Mouse (Mus musculus) forebrain, embryonic 14.5 days (tissue): ENCODE data around the gene Diaph2. TPM values are rescaled to one million over a fixed set of nuclear protein-coding genes. Genes with fewer than 3 reads are reported as not detected.

ENCODE experiments used
- ATAC-seq: fragments of 200-750 bp; cut with Nextera tagmentation; 2 replicates; pipeline ENCODE4 v1.8.0; 2017; ENCODE audit warnings: mild to moderate bottlenecking, moderate library complexity
- DNase-seq: peaks from one replicate; pipeline ENCODE4 v3.0.0-alpha.2; 2015; ENCODE audit warnings: low spot score
- H3K27ac ChIP-seq: fragments of 300-500 bp; sonication (generic); 2 replicates; pipeline ENCODE4 v1.5.1; 2014; ENCODE audit warnings: low read depth, mild to moderate bottlenecking, control low read depth, low read length, moderate library complexity
- H3K27me3 ChIP-seq: fragments of 300-500 bp; sonication (generic); replicated peaks from 2 replicates; pipeline ENCODE4 v1.6.1; 2014; ENCODE audit warnings: low read length, control low read depth, mixed read lengths; ENCODE audit not compliant: control insufficient read depth, insufficient read depth
- H3K36me3 ChIP-seq: fragments of 300-500 bp; sonication (generic); 2 replicates; pipeline ENCODE4 v1.6.1; 2014; ENCODE audit warnings: low read length, control low read depth; ENCODE audit not compliant: control insufficient read depth, insufficient read depth
- H3K4me1 ChIP-seq: fragments of 300-500 bp; sonication (generic); 2 replicates; pipeline ENCODE4 v1.6.1; 2014; ENCODE audit warnings: antibody characterized with exemption, low read length, control low read depth; ENCODE audit not compliant: control insufficient read depth, insufficient read depth
- H3K4me2 ChIP-seq: fragments of 300-500 bp; sonication (generic); 2 replicates; pipeline ENCODE4 v1.6.1; 2014; ENCODE audit warnings: mild to moderate bottlenecking, control low read depth, low read length
- H3K4me3 ChIP-seq: fragments of 300-500 bp; sonication (generic); 2 replicates; pipeline ENCODE4 v1.5.1; 2014; ENCODE audit warnings: low read depth, low read length, control low read depth
- H3K9ac ChIP-seq: fragments of 300-500 bp; sonication (generic); 2 replicates; pipeline ENCODE4 v1.6.1; 2014; ENCODE audit warnings: mild to moderate bottlenecking, low read length, control low read depth, moderate library complexity
- H3K9me3 ChIP-seq: fragments of 300-500 bp; sonication (generic); replicated peaks from 2 replicates; pipeline ENCODE4 v1.6.1; 2016; ENCODE audit warnings: low read length, control low read depth, mixed read lengths; ENCODE audit not compliant: control insufficient read depth
- WGBS: fragments of 180-500 bp; shearing (Covaris S2); extraction: QIAGEN DNeasy Blood & Tissue Kit; methylation state at CpG from one replicate; pipeline ENCODE4 v1.1.7; 2014; 5-methylcytosine and 5-hydroxymethylcytosine counted together
- polyA plus RNA-seq: library from polyadenylated mRNA; unstranded; fragments of >200 nt; fragmentation: Nextera tagmentation; extraction: Ambion mirVana; gene quantifications from 2 replicates; pipeline ENCODE4 v1.2.1, GENCODE M21; 2014

The Diaph2 gene
- polyA plus RNA-seq: 3.4 and 4.6 TPM in 2 replicates

DNA sequence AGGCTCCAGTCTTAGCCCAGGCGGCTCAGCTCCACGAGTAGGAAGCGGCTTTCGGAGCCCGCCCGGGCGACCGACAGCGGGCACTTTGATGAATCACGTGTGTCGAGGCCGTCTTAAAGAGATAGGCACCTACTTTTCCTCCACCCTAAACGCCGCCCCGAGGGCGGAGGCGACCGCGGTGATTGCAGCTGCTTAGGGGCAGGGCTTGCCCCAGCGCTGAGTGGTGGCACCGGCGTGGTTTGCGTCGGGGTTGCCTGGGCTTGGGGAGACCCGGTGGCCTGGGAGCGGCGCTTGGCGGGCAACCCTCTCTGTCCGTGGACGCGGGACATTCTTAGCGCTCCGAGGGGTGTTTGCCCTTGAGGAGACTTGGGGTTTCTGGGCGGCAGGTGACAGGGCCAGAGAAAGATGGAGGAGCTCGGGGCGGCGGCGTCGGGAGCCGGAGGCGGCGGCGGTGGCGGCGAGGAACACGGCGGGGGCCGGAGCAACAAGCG, at the start of gene Diaph2:
Diaph2 (plus strand) TSS at position 172 of the 491 bp plus-strand sequence.
- Histone ChIP-seq H3K4me3 (peak within 1 kb of the TSS; percentile 48), H3K36me3 (no peaks in the 10 kb centered on the region), H3K27me3 (no peaks in the 10 kb centered on the region), H3K4me1 (no peaks in the 10 kb centered on the region), H3K4me2 (peak within 1 kb of the TSS; percentile 48), H3K9me3 (no peaks in the 10 kb centered on the region), H3K9ac (peak within 1 kb of the TSS; percentile 69), H3K27ac (peak within 1 kb of the TSS; percentile 39; the same call in 1 of the 2 replicates)
- DNase-seq (peak; percentile 77), ATAC-seq (peak; percentile 96)
- WGBS: 32% methylated on average over 49 of the region's 49 CpGs

DNA sequence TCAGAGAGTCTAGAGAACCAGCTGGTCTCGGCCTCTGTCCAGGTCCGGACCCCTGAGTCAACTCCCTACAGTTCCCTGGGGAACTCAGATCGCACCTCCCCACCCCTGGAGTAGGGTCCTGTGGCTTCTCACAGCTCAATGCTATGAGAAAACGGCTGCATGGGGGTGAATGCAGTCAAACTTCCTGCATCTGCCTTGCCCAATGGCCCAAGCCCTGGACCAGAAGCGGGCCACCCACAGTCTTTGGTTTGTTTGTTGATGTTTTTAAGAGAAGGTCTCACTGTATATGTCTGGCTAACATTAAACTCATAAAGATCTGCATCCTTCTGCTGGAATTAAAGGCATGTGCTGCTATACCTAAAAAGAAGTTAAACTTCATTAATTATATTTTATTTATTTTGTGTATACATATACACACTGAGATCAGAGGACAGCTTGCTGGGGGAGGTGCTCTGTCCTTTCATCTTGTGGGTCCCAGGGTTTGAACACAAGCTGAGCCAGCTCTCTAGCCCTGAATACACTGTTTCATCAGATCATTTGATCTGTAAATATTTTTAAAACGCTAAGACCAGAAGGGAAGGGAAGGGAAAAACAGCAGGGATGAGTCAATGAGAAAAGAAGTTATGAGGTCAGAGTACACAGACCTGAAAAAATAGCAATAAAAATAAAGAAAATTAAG, 47.8 kb upstream of the Diaph2 start:
- no peak overlapping the region for H3K9ac ChIP-seq
- no peaks in the 10 kb centered on the region for H3K27me3 ChIP-seq
- H3K4me1 ChIP-seq: no peaks in the 10 kb centered on the region
- no peaks in the 10 kb centered on the region for H3K36me3 ChIP-seq
- no peak overlapping the region for H3K4me2 ChIP-seq
- H3K4me3 ChIP-seq: no peak overlapping the region
- DNase-seq: no peak
- no peak overlapping the region for H3K27ac ChIP-seq
- H3K9me3 ChIP-seq: no peaks in the 10 kb centered on the region
- ATAC-seq: no peak
- 70% methylated on average over 6 of the region's 6 CpGs for WGBS

DNA sequence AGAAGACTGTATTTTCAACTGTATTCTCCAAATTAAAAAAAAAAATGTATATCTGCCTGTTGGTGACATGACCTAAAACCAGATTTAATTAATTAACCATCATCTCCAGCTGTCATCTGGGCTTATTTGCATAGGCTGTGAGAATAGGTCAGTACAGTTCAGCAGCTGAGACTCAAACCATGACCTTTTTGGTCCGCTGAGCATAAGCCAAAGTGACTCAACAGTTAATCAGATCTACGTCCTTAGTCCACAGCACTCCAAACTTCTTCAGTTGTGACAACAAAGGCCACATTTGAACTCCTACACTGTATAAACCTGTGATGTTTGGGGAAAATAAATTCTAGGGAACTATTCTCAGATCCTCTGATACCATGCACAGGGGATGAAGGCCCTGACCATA, 39.9 kb upstream of the Diaph2 start:
- no peak for DNase-seq
- WGBS: 70% methylated on average over 2 of the region's 2 CpGs
- Histone ChIP-seq H3K27ac (no peak overlapping the region), H3K4me2 (no peak overlapping the region), H3K4me3 (no peak overlapping the region), H3K9me3 (no peaks in the 10 kb centered on the region), H3K27me3 (no peaks in the 10 kb centered on the region), H3K4me1 (no peaks in the 10 kb centered on the region), H3K36me3 (no peaks in the 10 kb centered on the region), H3K9ac (no peak overlapping the region)
- no peak for ATAC-seq

DNA sequence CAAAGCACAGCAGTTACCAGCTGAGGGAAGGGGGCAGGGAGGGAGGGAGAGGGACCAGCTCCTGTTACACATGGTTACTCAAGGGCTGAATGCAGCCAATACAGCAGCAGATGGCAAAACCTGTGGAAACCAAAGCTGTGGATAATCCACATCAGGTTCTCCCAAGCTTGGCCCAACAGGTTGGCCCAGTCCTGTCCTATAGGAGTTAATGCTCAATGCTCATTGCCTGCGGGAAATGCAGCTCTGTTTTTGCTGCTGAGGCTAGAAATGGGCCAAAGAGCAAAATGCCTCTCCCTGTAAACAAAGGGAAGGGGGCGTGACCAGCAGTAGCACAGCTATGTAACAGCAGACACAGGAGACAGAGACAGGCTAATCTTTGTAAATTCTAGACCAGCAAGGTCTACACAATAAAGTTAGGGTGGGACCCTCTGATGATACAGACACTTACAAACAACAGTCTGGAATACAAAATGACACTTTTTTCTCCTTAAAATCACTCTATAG, 20.8 kb upstream of the Diaph2 start:
- Histone ChIP-seq H3K27ac (no peak overlapping the region), H3K9ac (no peak overlapping the region), H3K4me2 (no peak overlapping the region), H3K4me3 (no peak overlapping the region), H3K9me3 (no peaks in the 10 kb centered on the region), H3K27me3 (no peaks in the 10 kb centered on the region), H3K36me3 (no peaks in the 10 kb centered on the region), H3K4me1 (no peaks in the 10 kb centered on the region)
- DNase-seq (no peak), ATAC-seq (no peak)
- 35% methylated on average over 2 of the region's 2 CpGs for WGBS

DNA sequence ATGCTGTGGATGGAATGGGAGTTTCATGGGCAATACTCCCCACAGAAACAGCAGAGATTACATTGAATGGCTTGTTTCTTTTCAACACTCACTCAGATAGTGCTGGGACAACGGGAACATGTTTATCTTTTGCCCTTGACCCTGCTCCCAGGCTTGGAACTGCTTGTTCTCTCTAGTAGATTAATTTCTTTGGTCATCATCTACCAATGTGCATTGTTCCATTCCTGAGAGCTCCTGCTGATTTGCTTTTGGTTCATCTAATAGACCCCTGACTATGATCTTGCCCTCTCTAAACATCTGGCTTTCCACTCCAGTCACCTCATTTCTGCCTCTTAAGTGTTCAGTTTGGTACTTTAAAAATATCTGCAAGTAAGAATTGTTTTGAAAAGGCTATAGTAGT, 13.0 kb upstream of the Diaph2 start:
- 43% methylated on average over 1 of the region's 1 CpGs for WGBS
- Histone ChIP-seq H3K4me2 (no peak overlapping the region), H3K9me3 (no peaks in the 10 kb centered on the region), H3K27ac (no peak overlapping the region), H3K4me1 (no peaks in the 10 kb centered on the region), H3K27me3 (no peaks in the 10 kb centered on the region), H3K36me3 (no peaks in the 10 kb centered on the region), H3K4me3 (no peak overlapping the region), H3K9ac (no peak overlapping the region)
- DNase-seq: no peak
- no peak for ATAC-seq

DNA sequence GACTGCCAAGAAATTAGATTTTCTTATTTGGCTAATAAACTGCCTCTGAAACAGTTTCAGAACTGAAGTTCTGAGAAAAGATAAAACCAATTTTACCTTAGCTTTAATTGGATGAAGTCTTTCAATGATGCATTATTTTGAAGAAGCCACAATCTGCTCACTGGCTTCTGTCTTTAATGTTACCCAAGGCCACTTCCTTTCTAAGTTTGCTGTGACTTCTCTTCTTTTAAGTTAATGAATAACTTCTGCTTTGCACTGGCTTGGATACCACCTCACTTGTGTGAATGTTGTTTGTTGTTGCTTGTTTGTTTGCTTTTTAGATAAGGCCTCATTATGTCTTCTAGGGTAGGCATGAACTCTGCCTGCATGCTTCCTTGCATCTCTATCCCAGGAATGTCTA, 10.3 kb upstream of the Diaph2 start:
- DNase-seq: no peak
- no peak overlapping the region for H3K9ac ChIP-seq
- H3K27me3 ChIP-seq: no peaks in the 10 kb centered on the region
- ATAC-seq: no peak
- no peak overlapping the region for H3K4me2 ChIP-seq
- no peaks in the 10 kb centered on the region for H3K9me3 ChIP-seq
- H3K36me3 ChIP-seq: no peaks in the 10 kb centered on the region
- H3K4me3 ChIP-seq: no peak overlapping the region
- no peak overlapping the region for H3K27ac ChIP-seq
- no peaks in the 10 kb centered on the region for H3K4me1 ChIP-seq

DNA sequence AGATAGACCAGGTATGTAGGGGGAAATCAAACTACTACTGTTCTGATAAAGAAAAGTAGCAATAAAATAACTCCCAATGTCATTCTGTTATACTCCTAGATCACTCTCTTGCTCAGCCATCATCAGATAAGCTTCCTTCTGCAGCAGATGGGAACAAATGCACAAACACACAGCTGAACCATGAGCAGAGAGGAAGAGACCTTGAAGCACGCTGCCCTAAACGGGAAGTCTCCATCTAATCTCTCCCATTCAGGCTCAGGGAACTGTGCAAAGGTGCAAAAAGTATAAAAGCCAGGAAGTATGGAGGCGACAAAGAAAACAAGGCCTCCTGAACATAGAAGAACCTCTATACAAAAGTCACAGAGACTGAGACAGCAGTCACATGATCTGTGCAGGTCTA, 6.6 kb upstream of the Diaph2 start:
- ATAC-seq (no peak), DNase-seq (no peak)
- 86% methylated on average over 3 of the region's 3 CpGs for WGBS
- Histone ChIP-seq H3K4me1 (no peaks in the 10 kb centered on the region), H3K27me3 (no peaks in the 10 kb centered on the region), H3K9me3 (no peaks in the 10 kb centered on the region), H3K4me2 (no peak overlapping the region), H3K9ac (no peak overlapping the region), H3K4me3 (no peak overlapping the region), H3K36me3 (no peaks in the 10 kb centered on the region), H3K27ac (no peak overlapping the region)

DNA sequence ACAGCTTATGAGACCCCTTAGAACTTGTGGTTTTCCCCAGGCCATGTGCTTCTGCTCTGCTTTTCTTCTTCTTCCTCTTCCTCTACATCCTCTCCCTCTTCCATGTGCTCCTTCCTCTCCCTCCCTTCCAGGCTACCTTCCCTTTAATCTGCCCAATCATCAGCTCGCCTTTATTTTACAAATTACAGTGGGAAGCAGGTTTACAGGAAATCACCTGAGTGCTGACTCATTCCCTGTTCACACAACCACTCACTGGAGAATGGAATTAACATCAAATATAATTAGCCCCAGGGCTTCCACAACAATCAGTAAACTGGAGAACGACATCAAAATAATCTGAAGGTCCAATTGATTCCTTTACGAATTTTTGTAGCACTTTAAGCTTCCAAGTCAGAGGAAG, 3.6 kb upstream of the Diaph2 start:
- H3K27me3 ChIP-seq: no peaks in the 10 kb centered on the region
- H3K9ac ChIP-seq: no peak overlapping the region
- H3K4me2 ChIP-seq: no peak overlapping the region
- no peaks in the 10 kb centered on the region for H3K4me1 ChIP-seq
- DNase-seq (no peak), ATAC-seq (no peak)
- no peak overlapping the region for H3K4me3 ChIP-seq
- H3K36me3 ChIP-seq: no peaks in the 10 kb centered on the region
- H3K9me3 ChIP-seq: no peaks in the 10 kb centered on the region
- 71% methylated on average over 3 of the region's 3 CpGs for WGBS
- H3K27ac ChIP-seq: no peak overlapping the region

DNA sequence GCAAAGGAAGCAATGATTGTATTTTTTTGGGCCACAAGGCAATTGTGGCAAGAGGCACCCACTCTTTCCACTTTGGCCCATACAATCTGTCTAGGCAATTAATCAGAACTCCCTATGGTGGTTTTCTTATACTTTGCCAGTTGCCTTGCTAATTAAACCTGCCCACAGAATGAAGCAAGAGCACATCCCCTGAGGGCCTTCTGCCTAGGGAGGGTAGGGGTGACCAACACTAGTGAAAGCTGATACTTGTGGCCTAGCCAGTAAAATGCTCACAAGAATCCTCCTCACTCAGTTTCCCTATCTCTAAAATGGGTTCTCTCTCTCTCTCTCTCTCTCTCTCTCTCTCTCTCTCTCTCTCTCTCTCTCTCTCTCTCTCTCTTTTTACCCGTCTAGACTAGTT, 440 bp upstream of the Diaph2 start:
- DNase-seq: no peak
- H3K4me2 ChIP-seq: peak overlapping the region; percentile 48
- H3K27me3 ChIP-seq: no peaks in the 10 kb centered on the region
- no peaks in the 10 kb centered on the region for H3K4me1 ChIP-seq
- H3K9ac ChIP-seq: no peak overlapping the region
- peak overlapping the region; percentile 48 for H3K4me3 ChIP-seq
- no peaks in the 10 kb centered on the region for H3K36me3 ChIP-seq
- H3K9me3 ChIP-seq: no peaks in the 10 kb centered on the region
- 13% methylated on average over 1 of the region's 1 CpGs for WGBS
- ATAC-seq: peak; percentile 22; the same call in 1 of the 2 replicates
- H3K27ac ChIP-seq: no peak overlapping the region
